Mouse (Mus musculus) effector memory CD4-positive, alpha-beta T cell, adult 5 months (primary cell): ENCODE results near the gene Nrcam. TPM values are rescaled to one million over a fixed set of nuclear protein-coding genes. Genes with fewer than 3 reads are reported as not detected.

ENCODE experiments used
- polyA plus RNA-seq: library from polyadenylated mRNA; unstranded; fragments of 100-300 nt; shearing (Covaris generic); gene quantifications from one replicate; pipeline ENCODE4 v1.2.1, GENCODE M21; 2017

Nrcam gene
- polyA plus RNA-seq, result 0.37 TPM

DNA sequence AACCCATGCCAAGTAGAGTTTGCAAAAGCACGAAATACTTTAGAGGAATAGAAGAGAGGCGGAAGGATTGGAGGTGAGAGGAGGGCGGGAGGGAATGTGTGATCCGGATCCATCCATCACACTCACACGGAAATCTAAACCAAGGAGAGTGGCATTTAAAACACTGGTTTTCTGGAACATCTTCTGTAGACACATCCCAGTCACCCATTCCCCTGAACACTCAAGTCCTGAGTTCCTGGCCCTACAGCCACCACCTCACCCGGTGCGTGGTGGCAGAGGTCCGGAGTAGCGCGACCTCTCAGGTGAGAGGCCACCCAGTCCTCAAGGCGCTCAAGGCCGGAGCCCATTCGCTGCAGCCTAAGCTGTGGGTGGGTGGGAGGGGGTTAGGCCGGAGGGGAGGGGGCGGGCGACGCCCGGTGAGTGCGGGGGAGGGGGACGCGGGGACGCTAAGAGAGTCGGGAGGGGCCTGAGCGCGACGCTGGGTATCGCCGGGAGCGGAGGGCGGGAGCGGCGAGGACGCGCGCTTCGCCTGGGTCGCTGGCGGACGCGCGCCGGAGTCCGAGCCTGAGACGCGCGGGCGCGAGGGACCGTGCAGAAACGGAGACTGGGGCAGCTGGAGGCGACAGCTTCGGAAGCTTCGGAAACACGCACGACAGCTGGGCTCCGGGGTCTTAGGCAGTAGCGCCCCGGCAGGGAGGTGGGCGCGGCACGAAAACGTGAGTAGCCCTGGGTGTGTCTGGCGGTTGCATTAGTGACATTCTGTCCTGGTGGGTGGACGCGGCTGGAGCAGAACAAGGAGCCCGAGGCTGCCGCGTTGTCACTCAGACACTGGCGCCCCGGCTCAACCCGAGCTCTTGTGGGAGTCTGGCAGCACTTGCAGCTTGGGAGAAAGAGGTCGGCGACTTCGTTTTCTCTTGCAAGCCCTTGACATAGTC lies at the start of gene Nrcam:
TSS of gene Nrcam (plus strand) at position 505 of the 935 bp plus-strand sequence.

Other genes starting within 250 kb of the Nrcam start
- 61.3 TPM for gene Dnajb9, start 118.6 kb upstream of the Nrcam start, polyA plus RNA-seq
- 120 TPM for gene Pnpla8, start 107.5 kb upstream of the Nrcam start, polyA plus RNA-seq